Mouse (Mus musculus): Measurements from ENCODE around the gene Naglu.

GRCm38 (mm10) chr11:101059473-101059872, 10.3 kb upstream of the Naglu start:
- TF ChIP-seq CTCF (conservative IDR thresholded peaks at IDR 0.05; ENCODE audit: low read length), result no peak
- no peak for TF ChIP-seq POU5F1 (IDR thresholded peaks at IDR 0.05; ENCODE audit: borderline replicate concordance, low read length)

All from E14TG2a.4 (cell line).